Mouse (Mus musculus) gastrocnemius, adult 2 months (tissue): ENCODE measurements around the gene Irf2. TPM values are rescaled to one million over a fixed set of nuclear protein-coding genes. Genes with fewer than 3 reads are reported as not detected.

Source experiments
- DNase-seq: peaks from one replicate; pipeline ENCODE4 v3.0.0; 2022
- H3K27ac ChIP-seq: fragments of 200-600 bp; 2 replicates; pipeline ENCODE4 v1.8.1; 2022; ENCODE audit warnings: mild to moderate bottlenecking
- H3K4me3 ChIP-seq: fragments of 200-600 bp; 2 replicates; pipeline ENCODE4 v1.8.1; 2022; ENCODE audit warnings: mild to moderate bottlenecking, moderate library complexity
- CTCF ChIP-seq: fragments of 200-600 bp; IDR thresholded peaks from 2 replicates; pipeline ENCODE4 v1.8.1; 2022; ENCODE audit warnings: antibody characterized with exemption, mild to moderate bottlenecking, moderate library complexity
- intact Hi-C: fragments of 180-260 bp; cut with DNase I; formaldehyde crosslinking; loops from one replicate; pipeline ENCODE4 v1.15.1; 2025
- total RNA-seq, 2 experiments: library from RNA; stranded (reverse); gene quantifications; 2 replicates each; pipeline ENCODE4 v1.2.3; 2021

The Irf2 gene
- total RNA-seq, 2 experiments from 2014 or later, result 40.0 to 41.8 TPM

DNA sequence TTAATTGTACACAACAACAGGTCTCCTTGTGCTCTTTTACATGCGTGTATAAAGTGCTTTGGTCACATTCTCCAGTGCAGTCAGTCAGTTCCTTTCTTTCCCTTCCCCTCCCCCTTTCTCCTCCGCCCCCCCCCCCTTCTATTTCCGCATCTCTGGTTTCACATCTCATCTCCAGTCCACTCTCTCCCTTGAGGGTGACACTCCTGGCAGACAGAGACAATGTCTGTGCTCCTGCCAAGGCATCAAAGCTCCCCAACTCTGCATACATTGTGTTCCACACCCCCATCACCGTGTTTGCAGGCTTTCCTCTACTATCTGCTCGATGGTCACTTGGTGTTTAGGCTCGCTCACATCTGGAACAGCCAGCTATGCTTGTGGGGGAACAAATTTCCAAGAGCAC lies 147.9 kb downstream of the Irf2 start:
- TF ChIP-seq CTCF, result no peak
- DNase-seq, result no peak
- Histone ChIP-seq H3K4me3 (no peak overlapping the region), H3K27ac (0 out of 2 replicates have a peak overlapping the region, but pooled peaks have one; percentile 32)
- intact Hi-C loops, result no loop called here

DNA sequence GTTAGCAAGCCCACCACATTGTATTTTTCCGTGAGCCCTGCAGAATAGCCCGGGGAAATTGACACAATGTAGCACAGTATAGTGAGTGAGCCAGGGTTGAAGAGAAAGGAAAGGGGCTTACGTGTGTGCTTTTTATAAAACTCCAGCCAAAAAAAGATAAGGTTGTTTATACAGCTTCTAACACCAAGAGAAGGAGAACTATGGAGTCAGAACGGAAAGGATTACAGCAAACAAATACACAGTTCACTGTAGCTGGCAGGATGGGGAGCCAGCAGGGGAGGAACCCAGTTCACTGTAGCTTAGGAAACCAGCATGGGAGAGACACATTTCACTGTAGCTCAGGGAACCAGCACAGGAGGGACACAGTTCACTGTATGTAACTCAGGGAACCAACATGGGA lies 149.0 kb downstream of the Irf2 start:
- Histone ChIP-seq H3K27ac (peak overlapping the region; percentile 32), H3K4me3 (no peak overlapping the region)
- DNase-seq, result no peak
- TF ChIP-seq CTCF, result no peak
- intact Hi-C loops, result no loop called here

DNA sequence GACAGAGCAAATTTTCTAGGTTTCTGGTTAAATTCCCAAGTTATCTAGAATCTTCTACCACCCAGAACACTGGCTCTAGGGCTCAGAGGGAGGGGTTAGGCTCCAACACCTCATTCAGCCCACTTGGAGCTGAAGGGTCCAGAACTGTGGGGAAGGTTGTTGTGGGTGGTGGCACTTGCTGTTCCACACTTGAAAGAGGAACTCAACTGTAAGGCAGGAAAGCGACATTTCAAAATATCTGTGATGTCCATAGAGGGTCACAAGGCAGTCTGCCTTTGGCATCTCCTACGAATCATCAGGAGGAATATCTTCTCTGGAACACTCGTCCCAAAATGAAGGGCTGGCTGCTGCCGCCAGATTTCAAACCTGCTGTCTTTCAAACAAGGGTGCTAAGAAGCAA lies 150.7 kb downstream of the Irf2 start:
- no peak for TF ChIP-seq CTCF
- intact Hi-C loops, result no loop called here
- H3K27ac ChIP-seq, result peak overlapping the region; percentile 25; the same call in 1 of the 2 replicates
- DNase-seq, result no peak
- H3K4me3 ChIP-seq, result no peak overlapping the region

DNA sequence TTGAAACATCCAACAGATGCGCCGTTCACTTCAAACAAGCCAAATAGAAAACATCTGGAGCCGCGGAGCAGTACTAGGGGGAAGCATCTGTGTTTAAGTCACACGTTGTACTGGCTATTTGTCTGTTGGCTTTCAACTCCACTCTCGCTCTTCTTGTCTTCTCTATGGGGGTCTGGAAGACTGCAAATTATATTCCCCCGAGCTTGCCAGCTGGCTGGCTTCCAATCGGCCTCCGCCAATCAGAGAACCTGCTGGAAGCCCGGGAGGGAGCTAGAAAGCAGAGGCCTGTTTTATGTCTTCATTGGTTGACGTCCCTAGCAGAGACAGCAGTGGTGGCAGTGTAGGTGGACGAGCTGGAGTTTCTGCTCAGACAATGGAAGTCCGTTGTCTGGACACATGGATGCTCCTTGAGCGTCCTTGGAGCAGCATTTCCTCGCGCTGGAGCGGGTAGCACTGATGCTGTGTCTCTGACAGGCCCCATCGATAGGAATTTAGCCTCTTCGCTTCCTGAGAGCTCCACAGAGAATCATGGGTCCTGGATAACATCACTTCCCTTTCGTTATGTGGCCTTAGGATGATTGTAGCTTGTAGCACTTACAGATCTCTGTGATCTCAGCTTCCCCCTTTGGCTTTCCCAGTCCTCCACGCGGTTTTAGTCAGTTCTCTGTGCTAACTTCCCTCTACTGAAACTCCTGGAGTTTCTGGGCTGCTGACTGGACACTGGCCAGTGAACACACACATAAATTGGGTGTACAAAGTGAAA lies 153.2 kb downstream of the Irf2 start:
- Histone ChIP-seq H3K4me3 (peak overlapping the region; percentile 26), H3K27ac (peak overlapping the region; percentile 56)
- DNase-seq, result peak; percentile 58
- TF ChIP-seq CTCF, result no peak
- intact Hi-C loops, result no loop called here

DNA sequence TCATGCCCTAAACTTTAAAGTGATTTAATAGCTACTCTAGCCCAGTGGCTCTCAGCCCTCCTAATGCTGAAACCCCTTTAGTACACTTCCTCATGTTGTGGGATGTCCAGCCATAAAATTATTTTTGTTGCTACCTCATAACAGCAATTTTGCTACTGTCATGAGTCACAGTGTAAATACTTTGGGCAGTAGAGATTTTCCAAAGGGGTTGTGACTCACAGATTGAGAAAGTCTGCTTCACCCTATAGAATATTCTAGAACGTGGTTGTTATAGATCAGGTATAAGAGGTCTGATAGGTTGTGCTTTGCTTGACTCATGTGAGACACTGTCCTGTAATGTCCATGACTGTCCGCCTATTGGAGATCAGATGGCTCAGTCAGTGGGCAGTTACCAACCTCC lies 154.9 kb downstream of the Irf2 start:
- TF ChIP-seq CTCF, result no peak
- H3K4me3 ChIP-seq, result no peak overlapping the region
- DNase-seq, result no peak
- intact Hi-C loops, result no loop called here
- H3K27ac ChIP-seq, result no peak overlapping the region

DNA sequence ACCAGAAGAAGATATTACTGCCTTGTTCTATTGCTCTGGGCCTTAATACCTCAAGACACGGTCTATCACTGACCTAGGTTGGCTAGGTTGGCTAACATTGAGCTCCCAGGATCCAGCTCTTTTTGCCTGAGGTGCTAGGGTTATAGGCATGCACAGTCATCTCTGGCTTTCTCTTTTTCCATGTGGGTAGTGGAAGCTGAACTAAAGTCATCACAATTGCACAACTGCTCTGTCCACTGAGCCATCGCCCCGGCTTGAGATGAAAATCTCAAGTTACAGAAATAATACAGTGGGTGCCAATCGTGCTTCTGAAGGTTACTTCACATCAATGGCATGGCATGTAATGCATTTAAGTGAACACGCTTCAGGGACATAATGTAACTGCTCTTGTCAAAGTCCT lies 156.5 kb downstream of the Irf2 start:
- intact Hi-C loops, result no loop called here
- Histone ChIP-seq H3K4me3 (no peak overlapping the region), H3K27ac (no peak overlapping the region)
- TF ChIP-seq CTCF, result no peak
- DNase-seq, result no peak

DNA sequence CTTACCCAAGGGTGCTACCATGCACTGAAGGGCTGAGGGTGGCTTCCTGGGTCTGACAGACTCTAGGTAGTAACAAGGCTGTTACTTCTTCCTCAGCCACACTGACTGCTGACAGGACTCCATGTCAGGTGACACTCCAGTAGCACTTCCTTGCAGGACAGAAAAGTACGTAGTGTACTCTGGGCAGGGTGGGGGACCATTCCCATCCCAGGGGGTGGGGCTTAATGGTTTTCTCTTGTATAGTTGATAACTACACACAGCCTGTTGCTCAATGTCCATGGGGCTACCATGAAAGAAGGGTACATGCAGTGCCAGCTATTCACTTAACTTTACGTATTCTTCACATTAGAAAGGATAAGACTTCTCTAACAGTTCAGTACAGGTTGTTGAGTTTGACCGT lies 157.2 kb downstream of the Irf2 start:
- Histone ChIP-seq H3K27ac (no peak overlapping the region), H3K4me3 (no peak overlapping the region)
- DNase-seq, result no peak
- intact Hi-C loops, result no loop called here
- TF ChIP-seq CTCF, result no peak

Other genes starting within 250 kb of the Irf2 start
- under 1 TPM in 1 of 2 experiments, not detected in 1; 0.31 TPM for gene Cenpu, start 187.7 kb upstream of the Irf2 start, total RNA-seq
- 1 to 10 TPM; 1.4 to 2.1 TPM for gene Primpol, start 122.5 kb upstream of the Irf2 start, total RNA-seq
- 1 to 10 TPM; 1.3 to 1.8 TPM for gene Casp3, start 122.4 kb upstream of the Irf2 start, total RNA-seq
- gene Enpp6, start 247.2 kb downstream of the Irf2 start, total RNA-seq, result 1 to 10 TPM; 1.1 to 1.2 TPM